In the genomic region with DNA sequence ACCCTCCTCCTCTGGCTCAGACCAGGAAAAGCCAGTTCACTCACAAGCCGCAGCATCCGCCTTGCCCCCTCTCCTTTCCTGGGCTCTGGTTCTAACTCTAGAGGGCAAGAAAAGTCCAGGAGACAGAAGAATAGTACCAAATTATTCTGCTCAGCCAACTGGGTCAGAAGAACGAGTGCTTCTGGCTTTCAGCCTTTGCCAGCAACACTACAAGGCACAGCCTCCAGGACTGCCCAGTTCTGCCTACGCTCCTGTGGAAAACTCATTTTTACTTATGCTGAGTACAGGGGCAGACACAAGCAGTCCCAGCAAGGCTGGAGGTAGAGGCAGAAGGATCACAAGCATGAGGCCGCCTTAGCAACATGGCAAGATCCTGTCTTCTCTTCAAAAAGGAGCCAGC, we compare ENCODE assay signal across 24 mouse cellular contexts. TPM values are rescaled to one million over a fixed set of nuclear protein-coding genes. Genes with fewer than 3 reads are reported as not detected.
A peak's percentile ranks its signal among the peaks of the same experiment; 100 is the strongest.
DNase-seq lines count a peak whose midpoint lies in the region; ATAC-seq lines count a peak whose summit lies in the region.
"Had no signal": no experiment of that assay in that cellular context is flagged by ENCODE, and none has a peak within 500 bp of the region (broad histone marks: within the 10 kb centered on the region; RNA-seq: fewer than 3 reads in every experiment).

No protein-coding gene starts in this region.

- ATAC-seq in embryonic facial prominence, embryonic 15.5 days (ENCODE audit: insufficient number of reproducible peaks, low FRiP score, low TSS enrichment, low read depth), result no peak
- no peak for ATAC-seq in hindbrain, embryonic 15.5 days (ENCODE audit: low FRiP score, low read depth)
- no peak for ATAC-seq in hindbrain, embryonic 11.5 days (ENCODE audit: low FRiP score)
- no peak for ATAC-seq in midbrain, embryonic 13.5 days
- no peak for ATAC-seq in midbrain, embryonic 15.5 days (replicated peaks)
- ATAC-seq in neural tube, embryonic 15.5 days (ENCODE audit: low FRiP score), result no peak
- ATAC-seq: forebrain, embryonic 15.5 days; inflammation-experienced regulatory T-cells, adult 6 months had no signal

- no peaks in the 10 kb centered on the region for H3K36me3 ChIP-seq in embryonic facial prominence, embryonic 15.5 days
- H3K36me3 ChIP-seq in embryonic facial prominence, embryonic 10.5 days (replicated peaks), result peaks cover 56% of the 10 kb centered on the region
- no peaks in the 10 kb centered on the region for H3K36me3 ChIP-seq in hindbrain, embryonic 15.5 days
- H3K36me3 ChIP-seq in hindbrain, embryonic 11.5 days (ENCODE audit: control insufficient read depth, insufficient read depth, low read length), result no peaks in the 10 kb centered on the region
- 0 out of 2 replicates have a peak, but pooled peaks cover 2% of the 10 kb centered on the region for H3K36me3 ChIP-seq in midbrain, embryonic 13.5 days
- H3K36me3 ChIP-seq in midbrain, embryonic 15.5 days (replicated peaks), result no peaks in the 10 kb centered on the region
- H3K36me3 ChIP-seq in neural tube, embryonic 15.5 days, result no peaks in the 10 kb centered on the region
- H3K36me3 ChIP-seq: neural tube, embryonic 12.5 days; stomach, embryonic 15.5 days had no signal

- 82% methylated on average over 5 of the region's 5 CpGs for WGBS in embryonic facial prominence, embryonic 15.5 days
- 85% methylated on average over 5 of the region's 5 CpGs for WGBS in embryonic facial prominence, embryonic 10.5 days
- WGBS in hindbrain, embryonic 15.5 days, result 73% methylated on average over 5 of the region's 5 CpGs
- 86% methylated on average over 5 of the region's 5 CpGs for WGBS in hindbrain, embryonic 11.5 days
- 82% methylated on average over 5 of the region's 5 CpGs for WGBS in midbrain, embryonic 13.5 days
- WGBS in midbrain, embryonic 15.5 days, result 75% methylated on average over 5 of the region's 5 CpGs
- WGBS in neural tube, embryonic 15.5 days, result 69% methylated on average over 5 of the region's 5 CpGs

- H3K4me3 ChIP-seq in embryonic facial prominence, embryonic 15.5 days (replicated peaks), result no peak overlapping the region
- H3K4me3 ChIP-seq in embryonic facial prominence, embryonic 10.5 days, result no peak overlapping the region
- no peak overlapping the region for H3K4me3 ChIP-seq in hindbrain, embryonic 15.5 days
- H3K4me3 ChIP-seq in hindbrain, embryonic 11.5 days (ENCODE audit: low read depth, low read length), result no peak overlapping the region
- H3K4me3 ChIP-seq in midbrain, embryonic 13.5 days (replicated peaks), result no peak overlapping the region
- no peak overlapping the region for H3K4me3 ChIP-seq in midbrain, embryonic 15.5 days
- no peak overlapping the region for H3K4me3 ChIP-seq in neural tube, embryonic 15.5 days (replicated peaks)
- H3K4me3 ChIP-seq: forebrain, embryonic 15.5 days; neural tube, embryonic 12.5 days; stomach, embryonic 15.5 days had no signal

- no peaks in the 10 kb centered on the region for H3K9me3 ChIP-seq in embryonic facial prominence, embryonic 15.5 days (replicated peaks)
- H3K9me3 ChIP-seq in embryonic facial prominence, embryonic 10.5 days, result 0 out of 2 replicates have a peak, but pooled peaks cover 2% of the 10 kb centered on the region
- H3K9me3 ChIP-seq in hindbrain, embryonic 15.5 days, result no peaks in the 10 kb centered on the region
- no peaks in the 10 kb centered on the region for H3K9me3 ChIP-seq in hindbrain, embryonic 11.5 days (ENCODE audit: control insufficient read depth, low read length)
- H3K9me3 ChIP-seq in midbrain, embryonic 13.5 days, result no peaks in the 10 kb centered on the region
- no peaks in the 10 kb centered on the region for H3K9me3 ChIP-seq in midbrain, embryonic 15.5 days
- no peaks in the 10 kb centered on the region for H3K9me3 ChIP-seq in neural tube, embryonic 15.5 days (replicated peaks)
- H3K9me3 ChIP-seq: forebrain, embryonic 15.5 days; neural tube, embryonic 12.5 days; stomach, embryonic 15.5 days had no signal

- H3K4me2 ChIP-seq in embryonic facial prominence, embryonic 15.5 days (replicated peaks), result no peak overlapping the region
- H3K4me2 ChIP-seq in hindbrain, embryonic 15.5 days, result no peak overlapping the region
- no peak overlapping the region for H3K4me2 ChIP-seq in hindbrain, embryonic 11.5 days (replicated peaks; ENCODE audit: low read depth, low read length)
- H3K4me2 ChIP-seq in midbrain, embryonic 13.5 days (replicated peaks), result no peak overlapping the region
- no peak overlapping the region for H3K4me2 ChIP-seq in midbrain, embryonic 15.5 days
- no peak overlapping the region for H3K4me2 ChIP-seq in neural tube, embryonic 15.5 days
- H3K4me2 ChIP-seq: forebrain, embryonic 15.5 days; neural tube, embryonic 12.5 days; stomach, embryonic 15.5 days had no signal

- peaks cover 33% of the 10 kb centered on the region for H3K4me1 ChIP-seq in embryonic facial prominence, embryonic 15.5 days
- H3K4me1 ChIP-seq in embryonic facial prominence, embryonic 10.5 days, result peaks cover 50% of the 10 kb centered on the region
- peaks cover 44% of the 10 kb centered on the region for H3K4me1 ChIP-seq in hindbrain, embryonic 15.5 days (replicated peaks)
- peaks cover 11% of the 10 kb centered on the region for H3K4me1 ChIP-seq in hindbrain, embryonic 11.5 days (replicated peaks; ENCODE audit: control insufficient read depth, insufficient read depth, low read length)
- H3K4me1 ChIP-seq in midbrain, embryonic 13.5 days (replicated peaks), result peaks cover 56% of the 10 kb centered on the region
- H3K4me1 ChIP-seq in midbrain, embryonic 15.5 days, result peaks cover 33% of the 10 kb centered on the region
- H3K4me1 ChIP-seq in neural tube, embryonic 15.5 days, result peaks cover 43% of the 10 kb centered on the region

- H3K27me3 ChIP-seq in embryonic facial prominence, embryonic 15.5 days, result no peaks in the 10 kb centered on the region
- no peaks in the 10 kb centered on the region for H3K27me3 ChIP-seq in embryonic facial prominence, embryonic 10.5 days (replicated peaks; ENCODE audit: low read depth, poor library complexity, severe bottlenecking)
- H3K27me3 ChIP-seq in hindbrain, embryonic 15.5 days, result no peaks in the 10 kb centered on the region
- no peaks in the 10 kb centered on the region for H3K27me3 ChIP-seq in hindbrain, embryonic 11.5 days (ENCODE audit: control insufficient read depth, insufficient read depth, low read length)
- H3K27me3 ChIP-seq in midbrain, embryonic 13.5 days, result no peaks in the 10 kb centered on the region
- H3K27me3 ChIP-seq in midbrain, embryonic 15.5 days (replicated peaks), result no peaks in the 10 kb centered on the region
- no peaks in the 10 kb centered on the region for H3K27me3 ChIP-seq in neural tube, embryonic 15.5 days (replicated peaks)
- H3K27me3 ChIP-seq: forebrain, embryonic 15.5 days; neural tube, embryonic 12.5 days; stomach, embryonic 15.5 days had no signal

- H3K27ac ChIP-seq in embryonic facial prominence, embryonic 15.5 days (replicated peaks), result 0 out of 2 replicates have a peak overlapping the region, but pooled peaks have one; percentile 22
- H3K27ac ChIP-seq in embryonic facial prominence, embryonic 10.5 days (replicated peaks), result no peak overlapping the region
- H3K27ac ChIP-seq in hindbrain, embryonic 15.5 days (replicated peaks), result 0 out of 2 replicates have a peak overlapping the region, but pooled peaks have one; percentile 22
- no peak overlapping the region for H3K27ac ChIP-seq in hindbrain, embryonic 11.5 days (ENCODE audit: low read depth, low read length)
- H3K27ac ChIP-seq in midbrain, embryonic 13.5 days, result peak overlapping the region; percentile 44; the same call in 1 of the 2 replicates
- H3K27ac ChIP-seq in midbrain, embryonic 15.5 days, result no peak overlapping the region
- peak overlapping the region; percentile 37; the same call in 1 of the 2 replicates for H3K27ac ChIP-seq in neural tube, embryonic 15.5 days (replicated peaks)
- H3K27ac ChIP-seq: forebrain, embryonic 15.5 days; liver, embryonic 14.5 days; neural tube, embryonic 12.5 days; stomach, embryonic 15.5 days had no signal

- DNase-seq in embryonic facial prominence, embryonic 10.5 days (ENCODE audit: low spot score), result no peak
- no peak for DNase-seq in hindbrain, embryonic 11.5 days (ENCODE audit: low spot score)
- DNase-seq: adrenal gland, postnatal 14 days; cerebellum, adult 8-10 months; cerebellum, postnatal 36 days; embryo, embryonic 11 days; gastrocnemius, postnatal 25 days; kidney, adult 18-20 months; kidney, postnatal 10 days; layer of hippocampus, postnatal 36 days; lung, postnatal 4 days; thymus, postnatal 36 days had no signal

- no peak overlapping the region for H3K9ac ChIP-seq in embryonic facial prominence, embryonic 15.5 days
- no peak overlapping the region for H3K9ac ChIP-seq in hindbrain, embryonic 15.5 days
- no peak overlapping the region for H3K9ac ChIP-seq in hindbrain, embryonic 11.5 days (ENCODE audit: low read depth, low read length)
- 0 out of 2 replicates have a peak overlapping the region, but pooled peaks have one; percentile 10 for H3K9ac ChIP-seq in midbrain, embryonic 13.5 days (replicated peaks)
- H3K9ac ChIP-seq in midbrain, embryonic 15.5 days, result no peak overlapping the region
- H3K9ac ChIP-seq in neural tube, embryonic 15.5 days (replicated peaks), result no peak overlapping the region
- H3K9ac ChIP-seq: forebrain, embryonic 15.5 days; liver, embryonic 14.5 days; neural tube, embryonic 12.5 days; stomach, embryonic 15.5 days had no signal

RNA-seq across cellular contexts. Expression of a gene that starts 9.6 kb away (rescaled TPM):
- polyA plus RNA-seq in embryonic facial prominence, embryonic 15.5 days (2015; fragmentation: Nextera tagmentation; extraction: Ambion mirVana), result 21.1 and 22.7 TPM in 2 replicates
- polyA plus RNA-seq in embryonic facial prominence, embryonic 10.5 days (2016; fragmentation: Nextera tagmentation; extraction: Ambion mirVana), result 34.3 and 37.8 TPM in 2 replicates
- polyA plus RNA-seq in hindbrain, embryonic 15.5 days (2015; fragmentation: Nextera tagmentation; extraction: Ambion mirVana), result 18.7 and 25.1 TPM in 2 replicates
- 38.1 and 38.8 TPM in 2 replicates for polyA plus RNA-seq in hindbrain, embryonic 11.5 days (2014; fragmentation: Nextera tagmentation; extraction: Ambion mirVana)
- 32.3 and 38.5 TPM in 2 replicates for polyA plus RNA-seq in midbrain, embryonic 13.5 days (2015; fragmentation: Nextera tagmentation; extraction: Ambion mirVana)
- 21.0 and 21.2 TPM in 2 replicates for polyA plus RNA-seq in midbrain, embryonic 15.5 days (2015; fragmentation: Nextera tagmentation; extraction: Ambion mirVana)
- 14.8 and 15.0 TPM in 2 replicates for polyA plus RNA-seq in neural tube, embryonic 15.5 days (2015; fragmentation: Nextera tagmentation; extraction: Ambion mirVana)

RNA-seq across cellular contexts. Expression of a gene that starts 25.6 kb away (rescaled TPM):
- polyA plus RNA-seq in embryonic facial prominence, embryonic 15.5 days (2015; fragmentation: Nextera tagmentation; extraction: Ambion mirVana), result 36.5 and 44.9 TPM in 2 replicates
- polyA plus RNA-seq in embryonic facial prominence, embryonic 10.5 days (2016; fragmentation: Nextera tagmentation; extraction: Ambion mirVana), result 21.3 and 26.1 TPM in 2 replicates
- 41.3 and 47.1 TPM in 2 replicates for polyA plus RNA-seq in hindbrain, embryonic 15.5 days (2015; fragmentation: Nextera tagmentation; extraction: Ambion mirVana)
- 23.9 and 29.3 TPM in 2 replicates for polyA plus RNA-seq in hindbrain, embryonic 11.5 days (2014; fragmentation: Nextera tagmentation; extraction: Ambion mirVana)
- polyA plus RNA-seq in midbrain, embryonic 13.5 days (2015; fragmentation: Nextera tagmentation; extraction: Ambion mirVana), result 41.8 and 45.7 TPM in 2 replicates
- 46.3 and 53.6 TPM in 2 replicates for polyA plus RNA-seq in midbrain, embryonic 15.5 days (2015; fragmentation: Nextera tagmentation; extraction: Ambion mirVana)
- polyA plus RNA-seq in neural tube, embryonic 15.5 days (2015; fragmentation: Nextera tagmentation; extraction: Ambion mirVana), result 44.8 and 45.3 TPM in 2 replicates

RNA-seq across cellular contexts. Expression of a gene that starts 37.5 kb away (rescaled TPM):
- 0.83 and 1.3 TPM in 2 replicates for polyA plus RNA-seq in embryonic facial prominence, embryonic 15.5 days (2015; fragmentation: Nextera tagmentation; extraction: Ambion mirVana)
- polyA plus RNA-seq in embryonic facial prominence, embryonic 10.5 days (2016; fragmentation: Nextera tagmentation; extraction: Ambion mirVana), result 0.53 TPM in 1 of 2 replicates, not detected in the other
- polyA plus RNA-seq in hindbrain, embryonic 15.5 days (2015; fragmentation: Nextera tagmentation; extraction: Ambion mirVana), result 0.59 and 3.5 TPM in 2 replicates
- 0.90 and 1.3 TPM in 2 replicates for polyA plus RNA-seq in hindbrain, embryonic 11.5 days (2014; fragmentation: Nextera tagmentation; extraction: Ambion mirVana)
- 0.85 and 1.6 TPM in 2 replicates for polyA plus RNA-seq in midbrain, embryonic 13.5 days (2015; fragmentation: Nextera tagmentation; extraction: Ambion mirVana)
- 0.88 and 2.6 TPM in 2 replicates for polyA plus RNA-seq in midbrain, embryonic 15.5 days (2015; fragmentation: Nextera tagmentation; extraction: Ambion mirVana)
- polyA plus RNA-seq in neural tube, embryonic 15.5 days (2015; fragmentation: Nextera tagmentation; extraction: Ambion mirVana), result 2.0 and 3.5 TPM in 2 replicates
- polyA plus RNA-seq: embryonic facial prominence, embryonic 14.5 days; heart, embryonic 14.5 days; inflammation-experienced regulatory T-cells, adult 6 months had no signal

RNA-seq across cellular contexts. Expression of a gene that starts 44.3 kb away (rescaled TPM):
- 332 and 334 TPM in 2 replicates for polyA plus RNA-seq in embryonic facial prominence, embryonic 15.5 days (2015; fragmentation: Nextera tagmentation; extraction: Ambion mirVana)
- polyA plus RNA-seq in embryonic facial prominence, embryonic 10.5 days (2016; fragmentation: Nextera tagmentation; extraction: Ambion mirVana), result 274 and 279 TPM in 2 replicates
- polyA plus RNA-seq in hindbrain, embryonic 15.5 days (2015; fragmentation: Nextera tagmentation; extraction: Ambion mirVana), result 499 and 517 TPM in 2 replicates
- polyA plus RNA-seq in hindbrain, embryonic 11.5 days (2014; fragmentation: Nextera tagmentation; extraction: Ambion mirVana), result 268 and 291 TPM in 2 replicates
- 350 and 365 TPM in 2 replicates for polyA plus RNA-seq in midbrain, embryonic 13.5 days (2015; fragmentation: Nextera tagmentation; extraction: Ambion mirVana)
- polyA plus RNA-seq in midbrain, embryonic 15.5 days (2015; fragmentation: Nextera tagmentation; extraction: Ambion mirVana), result 389 and 418 TPM in 2 replicates
- polyA plus RNA-seq in neural tube, embryonic 15.5 days (2015; fragmentation: Nextera tagmentation; extraction: Ambion mirVana), result 495 and 582 TPM in 2 replicates

Comparison
In these comparisons a context has a peak if more than half of its experiments do, and no peak if none do; other contexts are left out.
1. H3K27ac ChIP-seq: peak in embryonic facial prominence, embryonic 15.5 days (single experiment), hindbrain, embryonic 15.5 days (single experiment), midbrain, embryonic 13.5 days (single experiment) and neural tube, embryonic 15.5 days (single experiment); none in embryonic facial prominence, embryonic 10.5 days (single experiment), hindbrain, embryonic 11.5 days (single experiment) and midbrain, embryonic 15.5 days (single experiment).